Mouse (Mus musculus) urinary bladder, postnatal 10 days (tissue): ENCODE measurements around the gene N4bp2l2.
"Not testable (repeated sequence)": the region's sequence is repeated elsewhere in the genome, so short reads cannot be mapped to it uniquely, and the experiment has no call there.

ENCODE experiments used
- DNase-seq: peaks from one replicate; pipeline ENCODE4 v3.0.0; 2022; ENCODE audit warnings: low spot score

The N4bp2l2 gene

DNA sequence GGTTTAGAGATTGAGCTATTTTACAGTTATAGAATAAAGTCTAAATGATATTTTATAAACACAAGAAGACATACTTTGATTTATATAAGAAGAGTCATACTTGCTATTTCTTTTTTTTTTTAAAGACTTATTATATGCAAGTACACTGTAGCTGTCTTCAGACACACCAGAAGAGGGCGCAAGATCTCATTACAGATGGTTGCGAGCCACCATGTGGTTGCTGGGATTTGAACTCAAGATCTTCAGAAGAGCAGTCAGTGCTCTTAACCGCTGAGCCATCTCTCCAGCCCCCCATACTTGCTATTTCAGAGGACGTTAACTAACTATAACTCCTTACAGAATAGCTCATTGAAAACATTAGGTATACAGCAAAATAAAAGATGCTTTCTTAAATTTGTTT, 22.6 kb downstream of the N4bp2l2 start:
- not testable (repeated sequence) for DNase-seq

DNA sequence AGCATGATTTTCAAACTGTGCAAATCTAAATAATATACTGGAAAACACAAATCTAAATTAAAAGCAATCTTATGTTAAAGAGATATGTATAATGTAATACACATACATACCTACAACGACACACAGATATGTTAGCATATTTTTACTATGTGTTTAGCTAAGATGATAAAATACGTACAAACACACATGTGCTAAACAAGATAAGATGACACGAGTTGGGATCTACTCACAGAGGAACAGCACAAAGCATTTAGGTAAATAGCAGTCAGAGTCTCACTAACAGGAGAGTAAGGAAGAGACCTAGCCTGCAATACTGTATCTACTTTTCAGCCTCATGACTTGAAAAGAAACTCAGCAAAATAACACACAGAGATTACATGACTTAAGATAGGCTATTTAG, 24.5 kb downstream of the N4bp2l2 start:
- no peak for DNase-seq

DNA sequence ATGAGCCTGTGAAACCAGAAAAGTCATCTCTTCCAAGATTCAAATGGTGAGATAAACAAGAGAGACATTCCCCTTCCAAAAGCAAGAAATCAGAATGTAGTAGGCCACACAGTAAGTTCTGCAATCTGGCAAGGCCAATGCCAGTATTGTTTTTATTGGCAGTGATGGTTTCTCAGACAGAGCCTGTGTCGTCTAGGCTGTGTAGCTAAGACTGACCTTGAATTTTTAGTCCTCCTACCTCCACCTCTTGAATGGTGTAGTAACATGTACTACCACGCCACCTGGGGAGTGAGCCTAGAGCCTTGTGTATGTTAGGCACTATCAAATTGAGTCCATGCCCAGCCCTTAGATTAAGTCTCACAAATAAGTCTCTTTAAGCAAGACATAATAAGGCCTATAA, 36.3 kb downstream of the N4bp2l2 start:
- DNase-seq = no peak

- no peak for DNase-seq
These were observed 36.7 kb downstream of the N4bp2l2 start for GRCm38 (mm10) chr5:150629272-150629671.

GRCm38 (mm10) chr5:150625528-150625927, 40.5 kb downstream of the N4bp2l2 start:
- DNase-seq = no peak

DNA sequence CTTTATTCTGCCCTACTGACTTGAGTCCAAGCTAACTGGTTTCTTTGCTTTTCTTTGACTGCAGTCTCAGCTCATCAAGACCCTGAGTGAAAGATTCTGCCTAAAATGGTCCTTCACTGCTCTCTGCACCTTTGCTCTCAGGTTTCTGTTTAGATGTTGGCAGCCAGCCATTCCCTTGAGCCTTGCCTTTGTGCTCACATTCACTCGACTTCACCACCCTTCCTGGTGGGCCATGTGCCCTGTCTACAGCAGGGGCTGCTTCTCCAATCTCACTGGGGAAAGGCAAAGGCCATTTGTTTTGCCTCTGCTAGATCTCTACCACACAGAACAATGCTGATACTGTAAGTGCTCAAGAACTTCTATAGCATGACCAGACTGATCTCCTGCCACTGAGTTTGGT, 43.2 kb downstream of the N4bp2l2 start:
- no peak for DNase-seq

- DNase-seq = no peak
These were observed 44.4 kb downstream of the N4bp2l2 start for GRCm38 (mm10) chr5:150621592-150621991.

GRCm38 (mm10) chr5:150620588-150621135, 45.3 kb downstream of the N4bp2l2 start:
- no peak for DNase-seq

DNA sequence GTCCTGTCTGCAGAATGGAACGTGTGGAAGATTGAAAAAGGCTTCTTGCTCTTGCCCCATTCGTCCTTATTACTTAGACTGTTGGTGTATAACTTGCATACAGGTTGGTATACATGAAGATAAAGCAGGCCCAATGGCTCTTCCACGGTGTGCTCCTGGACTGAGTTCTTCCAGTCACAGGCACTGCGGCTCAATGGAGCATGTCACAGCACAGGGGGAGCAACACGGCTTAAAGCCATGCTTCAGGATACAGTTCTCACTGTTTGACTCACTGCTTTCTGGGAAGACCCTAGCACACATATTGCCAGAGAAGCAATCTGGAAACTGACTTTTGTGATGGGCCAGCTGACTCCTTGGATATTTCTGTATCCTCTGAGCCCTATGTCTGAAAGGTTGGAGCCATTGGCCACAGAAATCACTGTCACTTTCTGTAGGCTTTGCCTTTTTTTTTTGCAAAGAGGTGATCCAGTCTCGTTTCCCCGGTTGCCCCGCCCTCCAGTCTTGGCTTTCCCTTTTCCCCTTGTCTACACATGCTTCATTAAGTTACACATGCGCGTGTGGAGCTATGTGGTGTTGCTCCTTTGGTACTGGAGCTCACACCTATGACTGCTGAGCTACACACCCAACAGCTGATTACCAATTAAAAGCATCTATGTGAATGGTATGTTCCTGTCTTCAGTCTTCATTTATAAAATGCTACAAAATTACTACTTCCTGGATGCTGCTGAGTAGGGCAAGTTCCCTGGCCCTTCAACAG, 47.2 kb downstream of the N4bp2l2 start:
- no peak for DNase-seq

DNA sequence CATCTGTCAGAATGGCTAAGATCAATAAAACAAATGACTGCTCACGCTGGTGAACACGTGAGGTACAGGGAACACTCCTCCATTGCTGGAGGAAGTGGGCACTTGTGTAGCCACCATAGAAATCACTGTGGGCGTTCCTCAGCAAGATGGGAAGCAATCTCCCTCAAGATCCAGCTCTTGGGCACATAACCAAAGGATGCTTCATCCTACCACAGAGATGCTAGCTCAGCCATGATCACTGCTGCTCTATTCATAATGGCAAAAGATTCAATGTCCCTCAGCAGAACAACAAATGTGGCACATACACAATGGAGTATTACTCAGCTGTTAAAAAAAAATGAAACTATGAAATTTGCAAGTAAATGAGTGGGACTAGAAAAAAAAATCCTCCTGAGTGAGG, 49.3 kb downstream of the N4bp2l2 start:
- no peak for DNase-seq

DNA sequence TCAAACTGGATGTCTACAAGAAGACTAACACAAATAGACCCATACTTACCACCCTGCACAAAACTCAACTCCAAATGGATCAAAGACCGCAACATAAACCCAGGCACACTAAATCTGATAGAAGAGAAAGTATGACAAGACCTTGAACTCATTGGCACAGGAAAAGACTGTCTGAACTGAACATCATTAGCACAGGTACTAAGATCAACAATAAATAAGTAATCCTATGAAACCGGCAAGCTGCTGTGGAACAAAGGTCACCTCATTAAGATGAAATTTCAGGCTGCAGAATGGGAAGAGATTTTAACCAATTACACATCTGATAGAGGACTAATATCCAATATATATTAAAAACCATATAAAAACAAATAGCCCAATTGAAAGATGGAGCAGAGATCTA, 49.8 kb downstream of the N4bp2l2 start:
- no peak for DNase-seq

GRCm38 (mm10) chr5:150614054-150614453, 51.9 kb downstream of the N4bp2l2 start:
- no peak for DNase-seq

DNA sequence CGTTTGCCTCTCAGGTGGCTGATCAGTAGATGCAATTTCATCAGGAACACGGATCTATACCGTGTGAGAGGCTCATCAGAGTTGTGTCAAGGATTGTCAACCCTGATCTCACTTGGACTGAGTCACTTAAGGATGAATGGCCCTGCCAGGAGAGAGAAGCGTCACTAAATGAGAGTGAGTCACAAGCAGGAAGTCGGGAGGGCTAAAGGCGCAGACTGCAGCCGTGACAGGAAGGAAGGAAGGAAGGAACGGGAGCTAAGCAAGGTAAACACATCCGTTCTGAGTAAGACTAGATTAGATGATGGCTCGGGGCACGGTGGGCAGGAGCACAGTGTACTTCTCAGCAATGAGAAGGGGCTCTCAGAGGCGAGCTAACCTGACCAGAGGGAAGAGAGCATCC, 54.3 kb downstream of the N4bp2l2 start:
- no peak for DNase-seq

DNA sequence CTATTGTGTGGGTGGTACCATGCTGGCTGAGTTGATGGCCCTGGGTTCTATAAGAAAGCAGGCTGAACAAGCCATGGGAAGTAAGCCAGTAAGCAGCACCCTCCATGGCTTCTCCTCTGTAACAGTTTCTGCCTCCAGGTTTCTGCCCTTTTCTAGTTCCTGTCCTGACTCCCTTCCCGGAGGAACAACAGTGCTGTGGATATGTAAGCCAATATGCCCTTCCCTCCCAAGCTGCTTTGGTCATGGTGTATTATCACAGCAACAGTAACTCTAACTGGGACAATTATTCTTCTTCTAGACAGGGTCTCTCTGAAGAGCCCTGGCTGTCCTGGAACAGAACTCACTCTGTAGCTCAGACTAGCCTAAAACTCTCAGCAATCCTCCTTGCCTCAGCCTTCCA, 54.8 kb downstream of the N4bp2l2 start:
- DNase-seq = no peak

- DNase-seq = no peak
These were observed 58.4 kb downstream of the N4bp2l2 start for GRCm38 (mm10) chr5:150607631-150608030.

GRCm38 (mm10) chr5:150606131-150606530, 59.9 kb downstream of the N4bp2l2 start:
- no peak for DNase-seq

- no peak for DNase-seq
These were observed 64.3 kb downstream of the N4bp2l2 start for GRCm38 (mm10) chr5:150601441-150602230.

GRCm38 (mm10) chr5:150600554-150601440, 65.2 kb downstream of the N4bp2l2 start:
- DNase-seq = no peak

- DNase-seq = no peak
These were observed 66.4 kb downstream of the N4bp2l2 start for GRCm38 (mm10) chr5:150599301-150600294.

- DNase-seq = no peak
These were observed 67.5 kb downstream of the N4bp2l2 start for GRCm38 (mm10) chr5:150598202-150599119.
